Mouse (Mus musculus): ENCODE data around the gene Mmel1. TPM values are rescaled to one million over a fixed set of nuclear protein-coding genes. Genes with fewer than 3 reads are reported as not detected.

The Mmel1 gene
- total RNA-seq (2021): under 1 TPM; 0.10 to 0.13 TPM
- long read RNA-seq, experiment 1: 0 reads
- long read RNA-seq, experiment 2: 0 reads

DNA sequence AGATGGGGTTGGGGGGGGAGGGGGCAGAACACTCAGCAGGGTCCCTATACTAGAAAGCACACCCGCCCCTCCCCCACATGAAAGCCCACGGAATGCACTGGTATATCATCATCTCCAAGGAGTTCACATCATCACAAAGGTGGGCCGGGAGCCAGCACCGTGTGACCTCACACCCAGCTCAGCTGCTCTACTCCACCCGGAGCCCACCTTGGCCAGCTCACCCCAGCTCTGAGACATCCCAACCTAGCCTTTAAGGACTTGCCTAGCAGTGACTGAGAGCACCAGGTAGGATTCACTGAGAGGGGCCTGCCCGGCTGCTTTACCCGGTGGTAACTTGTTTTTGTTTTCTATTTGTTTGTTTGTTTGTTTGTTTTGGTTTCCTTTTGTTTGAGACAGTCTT, at the start of gene Mmel1:
Gene Mmel1 (plus strand): TSS at position 146 of the 400 bp plus-strand sequence.
- DNase-seq: no peak

DNA sequence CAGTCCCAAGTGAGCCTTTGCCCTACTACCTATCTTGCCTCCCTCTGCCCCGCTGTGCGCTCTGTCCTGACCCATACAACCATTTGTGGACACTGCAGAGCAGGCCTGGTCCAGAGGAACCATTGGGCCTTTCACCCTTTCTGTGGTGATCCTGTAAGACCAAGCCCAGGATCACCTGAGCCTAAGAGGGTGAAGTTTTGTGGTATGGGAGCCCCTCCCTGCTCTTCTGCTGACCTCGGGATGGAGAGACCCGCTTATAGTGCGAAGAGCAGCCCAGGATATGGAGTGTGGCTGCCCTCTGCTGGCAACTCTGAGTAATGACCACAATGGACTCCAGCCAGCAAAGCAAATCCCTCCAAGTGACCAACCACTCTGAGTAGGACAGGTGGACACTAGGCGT, 43.7 kb upstream of the Mmel1 start:
- DNase-seq: peak; percentile 48 to 81

DNA sequence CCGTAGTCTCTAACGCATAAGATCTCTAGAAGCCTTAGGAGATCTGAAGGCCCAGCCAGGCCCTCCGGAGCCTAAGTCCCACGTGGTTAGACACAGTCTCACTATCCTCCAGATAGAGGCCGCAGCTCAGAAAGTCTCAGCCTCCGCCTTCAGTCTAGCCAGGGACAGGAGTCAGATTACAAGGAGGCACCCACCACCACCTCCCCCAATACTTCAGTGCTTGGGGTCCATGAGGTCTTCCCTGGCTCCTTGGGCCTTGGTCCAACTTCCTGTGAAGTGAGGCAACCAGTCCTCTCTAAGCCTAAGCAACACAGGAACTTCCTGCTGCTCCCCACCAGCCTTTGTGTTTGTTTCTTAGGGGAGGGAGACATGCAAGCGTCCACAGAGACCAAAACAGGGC, 43.2 kb upstream of the Mmel1 start:
- peak in 1 of 2 experiments; percentile 24 for DNase-seq

DNA sequence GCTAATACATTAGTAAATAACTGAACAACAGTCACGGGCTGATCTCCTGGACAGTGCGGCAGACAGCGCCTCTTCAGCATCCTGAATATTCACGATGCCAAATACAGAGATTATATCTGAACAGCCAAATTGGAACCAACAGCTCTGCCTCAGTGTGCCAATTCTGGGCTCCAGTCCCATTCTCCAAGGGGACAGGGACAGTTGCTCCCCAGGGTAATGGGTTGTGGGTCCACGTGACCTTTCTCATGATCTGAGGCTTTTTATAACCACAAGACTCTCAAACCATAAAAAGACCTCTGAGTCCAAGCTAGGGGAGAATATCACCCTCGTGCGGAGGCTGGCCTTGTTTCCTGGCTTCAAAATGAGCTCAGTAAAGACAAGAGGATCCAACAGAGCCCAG, 42.2 kb upstream of the Mmel1 start:
- peak; percentile 73 to 86 for DNase-seq

DNA sequence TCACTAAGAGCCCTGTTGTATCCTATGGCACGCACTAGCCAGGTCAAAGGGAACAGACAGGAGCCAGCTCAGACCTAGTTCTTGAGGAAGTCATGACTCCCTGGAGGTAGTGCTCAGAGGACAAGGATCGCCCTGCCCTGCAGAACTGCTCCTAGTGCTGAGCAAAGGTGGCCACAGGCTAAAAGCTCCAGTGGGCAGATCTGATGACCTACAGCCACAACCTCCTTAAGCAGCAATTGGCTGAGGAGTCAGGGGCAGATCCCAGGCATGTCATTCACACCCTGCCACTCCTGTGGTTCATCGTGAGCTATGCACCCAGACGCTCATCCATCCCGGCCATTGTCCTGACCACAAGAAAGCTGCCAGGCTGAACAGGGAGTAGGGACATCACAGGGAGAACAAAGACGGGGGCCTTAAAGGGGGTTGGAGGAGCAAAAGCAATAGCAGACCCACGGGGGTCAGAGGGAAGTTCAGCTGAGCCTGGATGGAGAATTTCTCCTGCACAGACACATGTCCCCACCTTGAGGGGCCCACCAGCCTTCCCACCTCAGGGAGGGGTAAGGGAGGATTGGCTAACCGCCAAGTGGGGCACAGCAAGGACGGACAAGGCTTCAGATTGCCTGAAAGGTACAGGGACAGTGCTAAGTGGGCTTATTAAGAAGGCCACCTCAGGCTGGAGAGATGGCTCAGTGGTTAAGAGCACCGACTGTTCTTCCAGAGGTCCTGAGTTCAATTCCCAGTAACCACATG, 41.3 kb upstream of the Mmel1 start:
- peak; percentile 16 to 21 for DNase-seq

DNA sequence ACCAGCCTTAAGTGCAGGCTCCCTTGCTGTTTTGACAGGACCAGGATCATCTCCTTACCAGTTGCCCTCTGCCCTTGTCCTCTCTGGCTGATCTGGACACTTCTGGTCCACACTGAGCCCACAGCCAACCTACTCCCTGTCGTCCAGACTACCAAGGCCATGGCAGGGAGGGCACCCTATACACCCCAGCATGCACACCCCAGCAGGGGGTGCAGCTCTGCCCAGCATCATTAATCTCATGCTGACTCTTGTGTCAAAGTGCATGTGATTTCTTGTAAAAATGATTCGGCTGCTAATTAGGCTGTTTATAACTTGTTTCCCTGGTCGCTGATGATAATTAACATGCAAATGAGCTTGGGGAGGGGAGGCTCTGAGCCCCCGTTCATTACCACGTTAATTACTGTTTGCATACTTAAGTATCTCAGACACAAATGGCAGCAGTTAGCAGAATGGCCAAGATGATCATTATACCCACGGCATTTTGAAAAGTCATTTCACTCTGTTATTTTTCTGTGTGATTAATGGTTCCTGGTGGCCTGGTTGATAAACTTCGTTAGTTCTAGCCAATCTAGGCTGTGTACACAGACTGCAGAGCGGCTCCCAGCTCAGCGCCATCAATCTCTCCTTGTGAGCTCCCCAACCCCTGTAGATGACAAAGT, 37.3 kb upstream of the Mmel1 start:
- DNase-seq: no peak

DNA sequence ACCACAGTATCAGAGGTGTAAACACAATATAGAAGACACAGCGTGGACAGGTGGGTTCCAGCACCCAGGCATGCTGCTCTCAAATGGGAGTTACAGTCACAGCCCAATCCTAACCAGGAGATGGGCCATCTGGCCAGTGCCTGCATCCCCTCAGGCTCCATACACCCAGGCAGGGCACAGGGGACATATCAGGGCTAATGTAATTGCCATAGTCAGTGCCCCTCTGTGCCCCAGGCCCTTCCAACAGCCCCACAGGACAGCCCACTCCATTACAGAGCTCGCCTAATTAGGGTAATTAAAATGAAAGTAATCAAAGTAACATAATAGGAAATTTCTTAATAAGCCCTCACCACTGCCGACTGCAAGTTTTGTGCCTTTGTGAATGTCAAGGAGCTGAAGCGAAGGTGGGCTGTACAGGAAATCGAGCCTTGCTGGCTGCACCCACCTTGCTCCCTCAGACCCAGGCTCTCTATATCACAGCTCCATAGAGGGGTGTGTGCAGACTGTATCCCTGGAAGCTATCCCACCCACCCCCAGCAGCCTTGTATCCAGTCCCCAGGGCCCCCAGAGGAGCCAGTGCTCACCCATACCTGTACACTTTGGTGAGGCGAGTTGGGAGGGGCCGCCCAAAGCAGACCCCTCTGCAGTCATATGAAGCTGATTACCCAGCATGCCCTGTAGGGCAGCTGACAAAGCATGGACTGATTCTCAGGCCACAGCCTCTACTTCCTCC, 33.0 kb upstream of the Mmel1 start:
- DNase-seq: no peak

DNA sequence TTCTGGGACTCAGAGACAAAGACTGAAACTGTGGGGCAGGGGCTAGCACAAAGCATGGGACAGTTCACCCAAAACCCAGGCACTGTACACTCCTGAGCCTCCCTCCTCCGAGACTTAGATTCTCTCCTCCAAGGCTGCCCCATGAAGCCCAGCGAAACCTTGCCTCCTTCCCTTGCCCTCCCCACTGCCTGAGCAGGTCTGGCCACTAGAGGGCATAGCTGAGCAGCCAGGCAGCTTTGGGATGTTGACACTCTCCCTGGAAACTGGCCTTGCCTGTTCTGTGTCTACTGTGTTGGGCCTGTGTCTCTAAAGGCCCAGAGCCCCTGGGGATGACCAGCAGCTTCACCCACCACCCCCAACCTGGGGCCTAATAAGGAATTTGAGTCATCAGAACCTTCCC, 32.2 kb upstream of the Mmel1 start, which contains the start of gene Ttc34:
Gene Ttc34 (plus strand): TSS at position 290 of the 400 bp plus-strand sequence.
- DNase-seq: peak; percentile 49 to 81

DNA sequence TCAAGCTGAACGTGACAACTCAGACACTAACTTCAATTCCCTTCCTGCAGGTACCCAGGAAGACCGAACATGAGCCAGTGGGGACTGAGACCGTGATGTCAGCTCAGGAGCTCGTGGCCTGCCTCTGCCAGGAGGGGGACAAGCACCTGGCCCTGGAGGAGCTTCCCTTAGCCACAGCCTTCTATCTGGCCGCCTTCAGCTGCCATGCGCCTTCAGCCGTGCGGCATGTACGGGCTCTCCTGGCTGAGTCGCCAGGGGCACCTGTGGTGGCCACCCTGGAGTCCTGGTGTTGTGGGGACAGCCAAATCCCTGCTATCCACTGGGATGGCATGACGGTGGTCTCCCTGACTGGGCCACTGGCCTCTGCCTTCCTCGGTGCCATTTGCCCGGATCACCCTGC, 30.6 kb upstream of the Mmel1 start:
- no peak for DNase-seq

DNA sequence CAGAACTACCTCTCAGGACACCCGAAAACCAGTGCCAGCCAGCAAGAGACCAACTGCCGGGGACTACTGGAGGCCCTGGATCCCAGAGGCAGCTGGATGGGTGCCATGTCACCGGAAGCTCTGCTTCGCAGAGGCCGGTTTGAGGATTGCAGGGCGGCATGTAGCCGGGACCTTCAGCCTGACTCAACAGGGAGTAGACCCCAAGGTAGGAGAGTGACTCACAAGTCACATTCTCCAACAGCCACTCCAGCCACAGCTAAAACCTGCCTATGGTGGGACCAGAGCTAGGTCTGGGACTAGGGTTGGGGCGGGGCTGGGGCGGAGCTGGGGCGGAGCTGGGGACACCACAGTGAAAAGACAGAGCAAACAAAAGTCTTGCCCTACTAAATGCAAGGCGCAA, 30.0 kb upstream of the Mmel1 start:
- no peak for DNase-seq

DNA sequence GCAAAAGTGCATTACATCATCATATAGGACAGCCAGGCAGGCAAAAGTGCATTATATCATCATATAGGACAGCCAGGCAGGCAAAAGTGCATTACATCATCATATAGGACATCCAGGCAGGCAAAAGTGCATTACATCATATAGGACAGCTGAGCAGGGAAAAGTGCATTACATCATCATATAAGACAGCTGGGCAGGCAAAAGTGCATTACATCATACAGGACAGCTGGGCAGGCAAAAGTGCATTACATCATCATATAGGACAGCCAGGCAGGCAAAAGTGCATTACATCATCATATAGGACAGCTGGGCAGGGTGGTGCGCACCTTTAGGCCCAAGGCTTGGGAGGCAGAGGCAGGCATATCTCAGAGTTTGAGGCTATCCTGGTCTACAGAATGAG, 16.7 kb upstream of the Mmel1 start:
- no peak for DNase-seq

DNA sequence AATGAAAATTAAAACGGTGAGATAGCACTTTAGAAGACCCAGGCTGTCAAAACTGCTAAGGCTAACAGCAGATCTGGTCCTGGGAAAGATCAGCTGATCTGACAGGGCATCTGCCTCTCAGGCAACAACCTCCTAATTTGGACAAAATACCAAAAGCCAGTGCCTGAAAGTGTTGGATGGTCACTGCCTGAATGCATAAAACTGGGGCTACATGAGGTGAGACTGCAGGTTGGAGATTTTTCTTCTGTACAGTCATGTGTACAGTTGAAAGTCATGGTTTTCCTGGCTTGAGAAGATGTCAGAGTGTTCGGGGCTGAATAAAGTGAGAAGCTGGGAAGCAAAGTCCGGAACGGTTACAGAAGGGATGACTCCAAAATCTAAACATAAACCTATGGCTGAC, 15.5 kb upstream of the Mmel1 start:
- no peak for DNase-seq

DNA sequence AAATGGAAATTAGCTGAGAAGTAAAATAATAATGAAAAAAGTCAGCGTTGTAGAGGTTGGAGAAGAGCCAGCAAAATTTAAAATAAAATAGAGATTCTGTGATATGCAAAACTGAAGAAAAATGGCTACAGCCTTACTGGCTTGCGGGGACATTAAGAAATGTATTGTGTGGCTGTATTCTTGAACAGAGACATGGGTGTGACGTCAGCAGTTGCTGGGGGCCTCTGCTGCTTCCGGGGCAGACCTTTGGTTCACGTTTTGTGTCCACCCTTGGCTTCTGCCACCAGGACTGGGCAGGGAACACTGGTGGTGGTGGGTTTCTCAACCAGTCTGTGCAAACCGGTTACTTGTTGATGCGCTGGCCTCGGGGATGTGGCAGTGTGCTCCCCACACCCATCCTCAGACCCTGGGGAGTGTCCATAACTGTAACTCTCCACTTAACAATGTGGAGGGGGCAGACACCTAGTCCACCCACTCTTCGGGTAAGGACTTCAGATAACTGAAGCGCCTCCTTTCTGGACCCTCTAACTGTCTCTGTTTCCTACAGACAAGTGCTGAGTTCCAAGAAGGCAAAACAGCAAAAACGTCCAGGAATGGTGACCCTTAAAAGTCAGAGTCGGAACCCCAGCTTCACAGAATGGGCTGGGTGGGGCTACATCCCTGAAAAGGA, 14.6 kb upstream of the Mmel1 start:
- no peak for DNase-seq

DNA sequence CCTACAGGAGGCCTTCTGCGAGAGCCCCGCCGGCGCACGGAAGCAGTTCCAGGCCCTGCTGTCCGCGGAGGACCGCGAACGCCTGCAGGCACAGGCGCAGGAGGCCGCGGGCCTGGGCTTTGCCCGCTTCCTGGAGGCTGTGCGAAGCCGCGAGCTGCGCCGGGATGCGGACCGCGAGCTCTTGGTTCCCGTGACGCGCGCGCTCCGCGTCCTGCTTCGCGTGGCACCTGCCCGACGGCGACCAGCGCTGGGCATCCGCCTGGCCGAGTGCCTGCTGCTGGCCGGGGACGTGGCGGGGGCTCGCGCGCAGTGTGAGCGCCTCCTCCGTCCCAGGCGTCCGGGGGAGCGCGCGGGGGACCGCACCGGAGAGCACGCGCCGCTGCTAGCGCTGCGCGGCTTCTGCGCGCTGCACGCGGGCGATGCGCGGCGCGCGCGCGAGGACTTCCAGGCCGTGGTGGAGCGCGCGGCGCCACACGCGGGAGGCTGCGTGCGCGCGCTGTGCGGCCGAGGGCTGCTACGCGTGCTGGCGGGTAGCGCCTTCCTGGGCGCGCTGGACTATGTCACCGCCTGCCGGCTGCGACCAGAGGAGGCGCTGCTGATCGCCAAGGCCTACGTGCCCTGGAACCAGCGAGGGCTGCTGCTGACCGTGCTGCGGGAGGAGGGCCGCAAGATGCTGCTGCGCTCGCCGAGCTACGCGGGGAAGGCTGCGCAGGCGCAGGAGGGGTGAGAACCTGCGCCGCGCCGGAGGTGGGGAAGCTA, 13.5 kb upstream of the Mmel1 start:
- peak; percentile 76 to 83 for DNase-seq

DNA sequence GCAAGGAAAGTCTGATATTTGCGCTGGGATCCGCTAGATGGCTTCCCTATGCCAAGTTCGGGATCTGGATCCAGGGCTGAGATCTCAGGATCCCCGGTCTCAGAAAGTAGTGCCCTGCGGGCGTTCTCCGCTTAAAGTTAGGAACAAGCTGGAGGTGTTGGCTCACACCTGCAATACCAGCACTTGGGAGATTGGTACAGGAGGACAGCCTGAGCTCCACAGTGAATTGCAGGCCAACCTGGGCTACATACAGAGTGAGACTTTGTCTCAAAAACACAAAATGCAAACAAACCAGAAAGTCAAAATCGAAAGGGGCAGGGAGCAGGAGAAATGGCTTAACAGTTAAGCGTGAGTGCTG, 12.9 kb upstream of the Mmel1 start:
- DNase-seq: no peak

DNA sequence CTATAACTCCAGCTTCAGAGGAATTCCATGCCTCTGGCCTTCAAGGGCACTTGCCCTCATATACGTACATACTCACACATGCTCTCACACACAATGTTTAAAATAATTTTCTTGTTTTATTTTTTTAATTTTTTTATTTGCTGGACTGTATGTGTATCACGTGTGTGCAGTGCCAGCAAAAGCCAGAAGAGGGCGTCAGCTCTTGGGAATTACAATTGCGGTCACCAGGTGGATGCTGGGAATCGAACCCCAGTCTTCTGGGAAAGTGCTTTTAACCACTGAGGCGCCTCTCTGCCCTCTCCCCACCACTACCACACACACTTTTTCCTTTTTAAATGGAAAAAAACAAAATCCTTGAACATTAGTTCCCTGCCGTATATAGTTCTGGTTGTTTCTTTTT, 12.5 kb upstream of the Mmel1 start:
- DNase-seq: no peak

DNA sequence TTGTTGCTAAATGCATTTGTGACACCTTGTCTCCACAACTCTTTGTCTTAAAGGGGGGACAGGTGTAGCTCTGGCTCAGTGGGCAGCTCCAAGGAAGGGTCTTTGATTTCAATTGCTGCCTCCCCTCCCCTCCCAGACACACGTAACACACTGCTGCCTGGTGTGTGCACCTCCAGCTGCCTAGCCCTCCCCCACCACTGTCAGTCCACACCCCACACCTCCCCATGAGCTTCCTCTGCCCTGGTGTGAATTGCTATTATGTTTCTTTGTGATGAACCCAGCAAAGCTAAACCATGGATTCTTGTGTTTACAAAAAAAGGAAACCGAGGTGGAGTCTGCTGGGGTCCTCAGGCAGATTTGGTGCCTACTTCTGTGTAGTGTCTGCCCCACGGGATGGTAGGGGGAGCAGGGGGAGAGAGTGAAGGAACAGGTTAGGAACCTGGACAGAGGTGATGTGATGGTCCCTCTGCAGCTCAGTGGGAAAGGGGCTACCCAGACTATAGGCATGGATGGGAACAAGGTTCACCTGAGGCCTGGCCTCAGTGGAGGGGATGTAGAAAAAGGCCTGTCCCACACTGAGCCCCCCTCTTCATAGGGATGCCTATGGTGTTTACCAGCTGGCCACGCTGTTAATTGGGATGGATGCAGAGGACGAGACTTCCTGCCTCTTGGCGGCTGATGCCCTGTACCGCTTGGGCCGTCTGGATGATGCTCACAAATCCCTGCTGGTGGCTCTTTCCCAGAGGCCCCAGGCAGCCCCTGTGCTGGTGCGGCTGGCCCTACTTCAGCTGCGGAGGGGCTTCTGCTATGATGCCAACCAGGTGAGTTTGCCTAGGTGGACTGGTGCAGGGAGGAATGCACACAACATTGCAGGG, 11.8 kb upstream of the Mmel1 start:
- DNase-seq: no peak

DNA sequence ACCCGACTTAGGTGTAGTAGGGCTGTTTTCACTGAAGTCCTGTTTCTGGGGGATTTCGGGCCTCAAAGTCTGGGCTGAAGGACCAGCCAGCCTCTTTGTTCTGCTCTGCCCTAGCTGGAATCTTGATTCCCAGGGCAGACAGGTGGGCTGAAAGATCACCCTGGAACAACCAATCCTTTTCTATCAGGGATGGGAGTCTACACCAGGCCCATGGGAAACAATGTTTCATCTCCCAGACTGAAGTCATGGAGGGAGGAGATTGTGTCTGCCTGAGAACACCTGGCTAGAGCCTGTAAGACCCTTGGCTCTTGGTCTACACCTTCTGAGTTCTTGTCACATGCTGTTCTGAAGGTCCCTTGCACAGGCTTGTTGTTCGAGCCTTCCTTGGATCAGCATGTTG, 10.8 kb upstream of the Mmel1 start:
- no peak for DNase-seq

DNA sequence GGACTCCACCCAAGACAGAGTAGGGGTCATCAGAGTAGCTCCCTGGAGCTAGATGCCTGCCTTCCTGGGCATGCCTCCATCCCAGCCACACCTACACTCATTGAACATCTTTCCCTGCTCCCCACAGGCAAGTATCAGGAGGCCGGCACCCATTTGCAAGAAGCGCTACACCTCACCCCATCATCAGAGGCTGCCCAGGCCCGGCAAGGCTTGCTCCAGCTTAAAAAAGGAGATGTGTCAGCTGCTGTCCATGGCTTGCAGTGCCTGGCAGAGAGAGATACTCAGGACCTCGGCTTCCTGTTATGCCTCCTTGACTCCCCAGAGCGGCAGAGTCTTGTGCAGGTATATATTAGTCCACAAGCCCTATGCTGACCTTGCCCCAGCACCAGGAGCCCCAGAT, 7.4 kb upstream of the Mmel1 start:
- DNase-seq: no peak

DNA sequence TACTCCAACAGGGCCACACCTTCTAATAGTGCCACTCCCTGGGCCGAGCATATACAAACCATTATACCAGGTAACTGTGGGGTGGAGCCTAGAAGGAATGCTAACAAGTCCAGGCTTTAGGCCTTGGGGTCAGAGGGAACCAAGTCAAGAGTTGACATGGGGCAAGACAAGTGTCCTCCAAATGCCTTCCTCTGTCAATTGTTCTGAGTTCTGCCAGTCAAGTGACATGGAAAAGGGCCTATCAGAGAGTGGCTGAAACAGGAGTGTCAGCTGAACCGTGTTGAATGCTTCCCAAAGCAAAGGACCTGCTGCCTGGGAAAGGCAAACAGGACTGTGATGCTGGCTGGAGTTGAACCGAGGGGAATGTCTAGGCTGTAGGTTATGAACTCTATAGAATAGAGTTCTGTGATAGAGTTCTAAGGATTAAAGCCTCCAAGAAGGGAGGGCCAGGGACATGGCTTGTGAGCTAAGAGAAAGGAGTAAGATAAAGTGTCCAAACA, 5.9 kb upstream of the Mmel1 start:
- DNase-seq: no peak
